Mouse (Mus musculus): ENCODE measurements at regions not wholly inside any gene's neighbourhood (a gene's known extent, or its start where the extent isn't known, plus 50 kb on each side); places are given as distances from the start of the nearest gene placed in this dataset.

DNA sequence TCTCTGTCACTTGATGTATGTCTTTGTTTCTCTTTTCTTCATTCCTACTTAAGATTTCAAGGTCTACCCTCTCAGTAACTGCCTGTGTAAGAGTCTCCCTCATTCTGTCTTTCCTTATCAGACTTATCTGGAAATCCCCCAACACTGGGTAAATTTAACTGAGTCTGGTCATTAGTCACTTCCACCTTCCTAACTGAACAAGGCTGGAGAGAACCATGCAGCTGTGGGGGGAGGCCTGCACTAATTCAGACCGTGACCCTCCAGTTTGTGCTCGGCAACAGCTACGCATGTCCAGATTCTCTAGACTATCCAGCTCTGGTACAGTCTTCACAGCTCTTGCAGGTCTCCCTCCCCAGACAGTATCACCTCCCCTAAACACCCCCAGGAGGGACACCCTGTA is 103.3 kb downstream of the Prox1 start:
- 71% methylated on average over 3 of the region's 3 CpGs for WGBS
- H3K4me1 ChIP-seq (ENCODE audit: control insufficient read depth, insufficient read depth, low read length), result no peaks in the 10 kb centered on the region
- TF ChIP-seq POLR2A (IDR thresholded peaks at IDR 0.05; ENCODE audit: borderline replicate concordance, control insufficient read depth, low read depth, low read length), result no peak
- no peak for TF ChIP-seq CTCF (IDR thresholded peaks at IDR 0.05; ENCODE audit: control insufficient read depth, insufficient read depth, low read length)
- H3K27ac ChIP-seq (ENCODE audit: control insufficient read depth, insufficient read depth, low read depth, low read length, poor library complexity), result no peak overlapping the region
- H3K4me3 ChIP-seq (replicated peaks; ENCODE audit: control insufficient read depth, low read depth, low read length), result no peak overlapping the region

DNA sequence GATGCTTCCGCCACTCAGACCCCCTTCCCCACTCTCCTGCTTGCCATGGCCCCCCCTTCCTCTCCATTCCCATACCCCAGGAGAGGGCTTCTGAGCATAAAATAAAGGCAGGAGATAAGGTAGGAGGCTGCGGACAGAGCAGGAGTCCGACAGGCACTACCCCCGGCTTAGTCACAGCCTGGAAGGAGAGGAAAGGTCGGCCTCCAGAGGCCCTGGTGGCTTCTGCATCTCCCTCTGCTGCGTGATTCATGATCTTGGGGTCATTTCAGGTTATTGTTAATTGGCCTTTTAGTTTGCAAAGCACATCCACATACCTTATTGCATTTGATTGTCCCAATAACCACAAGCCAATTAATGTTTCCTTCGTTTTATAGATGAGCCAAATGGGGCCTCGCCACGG is 104.1 kb downstream of the Prox1 start:
- Histone ChIP-seq H3K4me3 (replicated peaks; ENCODE audit: control insufficient read depth, low read depth, low read length) (no peak overlapping the region), H3K4me1 (ENCODE audit: control insufficient read depth, insufficient read depth, low read length) (no peaks in the 10 kb centered on the region), H3K27ac (ENCODE audit: control insufficient read depth, insufficient read depth, low read depth, low read length, poor library complexity) (no peak overlapping the region)
- TF ChIP-seq POLR2A (IDR thresholded peaks at IDR 0.05; ENCODE audit: borderline replicate concordance, control insufficient read depth, low read depth, low read length) (no peak), CTCF (IDR thresholded peaks at IDR 0.05; ENCODE audit: control insufficient read depth, insufficient read depth, low read length) (no peak)
- WGBS, result 75% methylated on average over 9 of the region's 9 CpGs

DNA sequence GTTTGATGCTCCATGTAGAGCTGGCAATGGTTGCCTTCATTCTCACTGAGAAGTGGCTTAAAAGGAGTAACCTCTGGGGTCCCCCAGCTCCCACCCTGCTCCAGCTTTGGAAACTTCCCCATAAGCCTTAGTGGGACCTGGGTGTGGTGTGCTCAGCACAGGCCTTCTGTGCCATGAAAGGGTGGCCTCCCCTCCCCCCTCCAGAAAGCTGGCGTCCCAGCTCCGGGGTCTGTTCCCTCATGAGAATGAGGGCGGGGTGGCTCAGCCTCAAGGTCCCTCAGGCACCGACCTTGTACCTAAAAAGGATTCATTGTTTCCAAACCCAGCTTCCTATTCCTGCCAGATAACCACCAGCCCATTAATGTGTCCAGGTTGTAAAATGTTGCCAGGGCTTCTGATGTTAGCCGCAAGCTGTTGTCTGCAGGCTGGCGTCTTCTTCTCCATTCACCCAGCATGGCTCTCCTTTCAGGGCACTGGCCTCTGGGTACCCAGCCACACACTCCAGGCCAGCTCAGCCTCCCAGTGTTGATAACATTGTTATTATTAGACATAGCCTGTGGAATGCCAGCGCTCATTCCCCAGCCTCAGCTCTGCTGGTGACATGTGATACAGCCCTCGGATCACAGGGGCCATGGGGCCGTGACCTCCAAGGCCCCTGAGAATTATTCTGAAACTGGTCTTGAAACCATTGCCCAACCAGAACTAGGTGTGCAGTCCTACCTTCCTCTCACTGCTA is 108.8 kb downstream of the Prox1 start:
- no peak overlapping the region for H3K4me3 ChIP-seq (replicated peaks; ENCODE audit: control insufficient read depth, low read depth, low read length)
- no peak overlapping the region for H3K27ac ChIP-seq (ENCODE audit: control insufficient read depth, insufficient read depth, low read depth, low read length, poor library complexity)
- H3K4me1 ChIP-seq (ENCODE audit: control insufficient read depth, insufficient read depth, low read length), result no peaks in the 10 kb centered on the region; the same call in 1 of the 2 replicates
- 68% methylated on average over 9 of the region's 9 CpGs for WGBS
- TF ChIP-seq CTCF (IDR thresholded peaks at IDR 0.05; ENCODE audit: control insufficient read depth, insufficient read depth, low read length), result no peak
- no peak for TF ChIP-seq POLR2A (IDR thresholded peaks at IDR 0.05; ENCODE audit: borderline replicate concordance, control insufficient read depth, low read depth, low read length)

DNA sequence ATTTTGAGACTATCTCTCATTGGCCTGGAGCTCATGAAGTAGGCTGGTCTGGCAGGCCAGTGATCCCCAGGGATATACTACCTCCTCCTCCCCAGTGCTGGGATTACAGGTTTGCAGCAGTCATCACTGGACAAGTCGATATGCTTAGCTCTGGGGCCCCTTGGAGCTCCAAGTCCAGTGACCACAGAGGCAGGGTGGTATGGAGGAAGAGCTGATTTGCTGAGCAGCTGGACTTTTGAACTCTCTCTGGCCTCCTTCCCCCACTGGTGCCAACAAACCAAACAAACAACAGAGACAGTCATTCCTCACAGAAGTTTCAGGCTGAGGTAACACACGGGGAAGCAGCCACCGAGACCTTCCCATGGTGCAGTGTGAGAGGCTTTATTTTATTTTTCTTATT is 111.5 kb downstream of the Prox1 start:
- no peak overlapping the region for H3K4me3 ChIP-seq (replicated peaks; ENCODE audit: control insufficient read depth, low read depth, low read length)
- TF ChIP-seq CTCF (IDR thresholded peaks at IDR 0.05; ENCODE audit: control insufficient read depth, insufficient read depth, low read length) (no peak), POLR2A (IDR thresholded peaks at IDR 0.05; ENCODE audit: borderline replicate concordance, control insufficient read depth, low read depth, low read length) (no peak)
- H3K4me1 ChIP-seq (ENCODE audit: control insufficient read depth, insufficient read depth, low read length), result no peaks in the 10 kb centered on the region; the same call in 1 of the 2 replicates
- no peak overlapping the region for H3K27ac ChIP-seq (ENCODE audit: control insufficient read depth, insufficient read depth, low read depth, low read length, poor library complexity)
- WGBS, result 76% methylated on average over 3 of the region's 3 CpGs

DNA sequence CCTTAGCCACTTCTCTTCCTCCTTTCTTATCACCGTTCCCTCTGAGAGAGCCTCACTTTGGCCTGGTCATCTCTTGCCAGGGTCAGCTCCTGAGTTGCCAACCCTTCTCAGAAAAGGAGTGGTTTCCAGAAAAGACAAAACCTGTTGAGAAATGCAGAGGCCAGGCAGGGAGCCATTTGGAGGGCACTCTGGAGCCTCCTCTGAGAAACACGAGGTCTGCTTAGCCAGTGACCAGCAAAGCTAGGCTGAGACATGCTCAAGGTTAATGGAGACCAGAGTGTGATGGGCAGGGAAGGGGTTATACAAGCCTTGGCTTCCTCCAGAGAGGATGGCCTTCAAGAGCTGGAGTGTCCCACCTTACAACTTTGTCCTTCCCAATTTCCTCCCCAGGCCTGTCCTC is 113.6 kb downstream of the Prox1 start:
- H3K4me1 ChIP-seq (ENCODE audit: control insufficient read depth, insufficient read depth, low read length), result no peaks in the 10 kb centered on the region; the same call in 1 of the 2 replicates
- no peak overlapping the region for H3K27ac ChIP-seq (ENCODE audit: control insufficient read depth, insufficient read depth, low read depth, low read length, poor library complexity)
- WGBS, result 66% methylated on average over 2 of the region's 2 CpGs
- no peak for TF ChIP-seq CTCF (IDR thresholded peaks at IDR 0.05; ENCODE audit: control insufficient read depth, insufficient read depth, low read length)
- no peak for TF ChIP-seq POLR2A (IDR thresholded peaks at IDR 0.05; ENCODE audit: borderline replicate concordance, control insufficient read depth, low read depth, low read length)
- no peak overlapping the region for H3K4me3 ChIP-seq (replicated peaks; ENCODE audit: control insufficient read depth, low read depth, low read length)

DNA sequence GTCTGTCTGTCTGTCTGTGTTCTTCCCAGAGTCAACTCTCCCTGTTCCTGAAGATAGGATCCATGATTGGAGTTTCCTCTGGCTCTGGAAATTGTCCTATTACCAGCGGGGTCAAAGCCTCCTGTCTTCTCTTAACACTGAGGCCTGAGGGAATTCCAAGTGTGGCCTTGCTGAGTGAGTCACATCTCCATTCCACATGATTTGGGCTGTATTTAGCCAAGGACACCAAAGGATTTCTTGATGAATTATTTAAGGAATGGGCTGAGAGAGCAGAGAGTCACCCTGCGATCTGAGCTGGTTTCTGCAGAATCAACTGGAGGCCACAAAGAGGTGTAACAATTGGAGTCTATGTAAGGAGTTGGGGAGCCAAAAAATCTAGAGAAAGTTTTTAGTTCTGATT is 118.6 kb downstream of the Prox1 start:
- Histone ChIP-seq H3K4me3 (replicated peaks; ENCODE audit: control insufficient read depth, low read depth, low read length) (no peak overlapping the region), H3K27ac (ENCODE audit: control insufficient read depth, insufficient read depth, low read depth, low read length, poor library complexity) (no peak overlapping the region), H3K4me1 (ENCODE audit: control insufficient read depth, insufficient read depth, low read length) (no peaks in the 10 kb centered on the region)
- TF ChIP-seq CTCF (IDR thresholded peaks at IDR 0.05; ENCODE audit: control insufficient read depth, insufficient read depth, low read length), result no peak
- TF ChIP-seq POLR2A (IDR thresholded peaks at IDR 0.05; ENCODE audit: borderline replicate concordance, control insufficient read depth, low read depth, low read length), result no peak
- 84% methylated on average over 2 of the region's 2 CpGs for WGBS

DNA sequence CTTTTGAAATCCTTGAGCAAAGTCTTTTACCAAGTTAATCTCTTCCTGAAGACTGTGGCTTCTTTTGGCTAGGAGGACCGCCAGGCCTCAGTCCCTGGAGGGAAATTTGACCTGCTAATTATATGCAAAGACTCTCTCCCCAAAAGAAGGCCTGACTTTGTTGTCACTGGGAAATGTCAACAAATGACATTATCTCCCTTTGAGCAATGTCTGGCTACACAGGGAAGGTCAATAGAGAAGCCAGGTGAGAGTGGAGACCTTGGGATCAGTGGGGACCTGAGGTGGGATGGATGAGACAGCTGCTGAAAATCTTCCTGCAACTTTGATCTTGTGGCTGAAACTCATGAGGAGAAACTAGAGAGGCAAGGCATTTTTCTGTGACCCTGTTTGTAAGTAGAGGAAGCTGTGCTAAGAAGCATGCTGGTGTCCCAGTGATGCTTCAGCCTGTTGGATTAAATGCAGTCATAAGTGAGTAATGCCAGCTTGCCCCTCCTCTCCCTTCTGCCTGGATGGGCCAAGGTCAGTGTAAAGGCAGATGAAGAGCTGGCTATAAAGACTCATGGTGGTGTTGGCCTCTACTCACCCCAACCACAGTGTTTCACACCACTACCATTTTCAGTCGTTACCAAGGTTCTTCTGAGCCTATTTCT is 121.9 kb downstream of the Prox1 start:
- Histone ChIP-seq H3K27ac (ENCODE audit: control insufficient read depth, insufficient read depth, low read depth, low read length, poor library complexity) (no peak overlapping the region), H3K4me1 (ENCODE audit: control insufficient read depth, insufficient read depth, low read length) (no peaks in the 10 kb centered on the region), H3K4me3 (replicated peaks; ENCODE audit: control insufficient read depth, low read depth, low read length) (no peak overlapping the region)
- TF ChIP-seq POLR2A (IDR thresholded peaks at IDR 0.05; ENCODE audit: borderline replicate concordance, control insufficient read depth, low read depth, low read length) (no peak), CTCF (IDR thresholded peaks at IDR 0.05; ENCODE audit: control insufficient read depth, insufficient read depth, low read length) (no peak)
- WGBS, result 62% methylated on average over 2 of the region's 2 CpGs

DNA sequence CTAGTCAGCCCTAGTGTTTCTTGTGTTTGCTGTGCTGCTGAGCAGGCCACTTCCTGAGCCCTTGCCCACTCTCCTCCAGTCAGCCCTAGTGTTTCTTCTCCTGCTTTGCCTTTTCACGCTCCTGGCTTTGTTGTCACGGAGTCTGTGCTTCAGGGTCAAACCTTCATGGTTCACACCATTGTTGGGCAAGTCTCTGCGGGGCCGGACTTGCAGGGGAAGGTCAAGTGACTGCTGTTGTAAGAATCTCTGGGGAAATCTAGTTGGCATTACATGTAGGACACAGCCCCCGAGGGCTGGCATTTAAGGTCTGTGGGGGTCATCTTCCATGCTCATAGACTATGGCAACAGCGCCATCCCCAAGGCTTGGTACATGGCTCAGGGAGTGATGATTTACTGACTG is 123.3 kb downstream of the Prox1 start:
- WGBS, result 82% methylated on average over 6 of the region's 6 CpGs
- Histone ChIP-seq H3K4me3 (replicated peaks; ENCODE audit: control insufficient read depth, low read depth, low read length) (no peak overlapping the region), H3K4me1 (ENCODE audit: control insufficient read depth, insufficient read depth, low read length) (no peaks in the 10 kb centered on the region), H3K27ac (ENCODE audit: control insufficient read depth, insufficient read depth, low read depth, low read length, poor library complexity) (no peak overlapping the region)
- no peak for TF ChIP-seq POLR2A (IDR thresholded peaks at IDR 0.05; ENCODE audit: borderline replicate concordance, control insufficient read depth, low read depth, low read length)
- TF ChIP-seq CTCF (IDR thresholded peaks at IDR 0.05; ENCODE audit: control insufficient read depth, insufficient read depth, low read length), result no peak

All from bone marrow, adult 2 months (tissue).